Mouse (Mus musculus) lung, postnatal 25 days (tissue): ENCODE measurements around the gene Dnaic2.

Experiments used
- DNase-seq: peaks from one replicate; pipeline ENCODE4 v3.0.0; 2022; ENCODE audit warnings: low spot score

The Dnaic2 gene

GRCm38 (mm10) chr11:114747564-114748138 lies 20.4 kb downstream of the Dnaic2 start:
- no peak for DNase-seq

GRCm38 (mm10) chr11:114764820-114765818 lies 37.9 kb downstream of the Dnaic2 start, which contains the start of gene Kif19a:
Gene Kif19a (plus strand): TSS chr11:114765388.
- peak; percentile 43 for DNase-seq

GRCm38 (mm10) chr11:114769911-114770310 lies 42.7 kb downstream of the Dnaic2 start:
- DNase-seq = no peak

DNA sequence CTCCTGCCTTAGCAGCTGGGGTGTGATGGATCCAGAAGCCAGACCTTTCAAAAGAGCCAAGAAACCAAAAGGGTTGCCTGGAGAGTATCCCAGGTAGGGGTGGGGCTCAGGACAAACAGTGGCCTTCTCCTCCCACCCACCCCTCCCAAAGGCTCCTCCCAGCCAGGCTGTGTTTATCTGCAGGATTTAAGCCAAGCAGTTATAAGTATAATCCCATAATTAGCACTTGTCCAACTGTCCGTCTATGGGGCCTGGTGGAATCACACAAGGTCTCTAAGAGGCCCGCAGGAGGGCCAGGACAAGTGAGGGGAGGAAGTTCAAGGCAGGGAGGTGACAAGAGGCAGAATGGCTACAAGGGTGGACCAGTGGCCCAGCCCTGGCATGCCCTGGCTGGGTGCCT lies 44.7 kb downstream of the Dnaic2 start:
- DNase-seq = no peak

DNA sequence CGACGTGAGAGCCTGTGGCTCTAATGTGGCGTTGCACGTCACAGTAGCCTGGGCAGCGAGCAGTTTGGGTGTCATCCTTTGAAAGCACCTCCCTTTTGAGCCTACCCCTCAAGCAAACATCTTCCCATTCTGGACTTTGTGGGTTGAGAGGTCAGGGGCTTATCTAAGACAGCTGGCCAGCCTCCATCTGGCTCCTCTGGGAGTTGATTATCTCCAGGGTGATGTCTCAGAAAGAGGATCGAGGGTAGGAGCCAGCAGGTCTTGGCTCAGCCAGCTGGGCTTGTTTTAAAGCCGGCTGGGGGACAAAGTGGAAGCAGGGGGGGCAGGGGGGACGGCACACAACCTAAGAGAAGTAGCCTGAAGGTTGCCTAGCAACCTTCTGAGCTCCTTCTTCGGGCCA lies 52.9 kb downstream of the Dnaic2 start:
- no peak for DNase-seq

DNA sequence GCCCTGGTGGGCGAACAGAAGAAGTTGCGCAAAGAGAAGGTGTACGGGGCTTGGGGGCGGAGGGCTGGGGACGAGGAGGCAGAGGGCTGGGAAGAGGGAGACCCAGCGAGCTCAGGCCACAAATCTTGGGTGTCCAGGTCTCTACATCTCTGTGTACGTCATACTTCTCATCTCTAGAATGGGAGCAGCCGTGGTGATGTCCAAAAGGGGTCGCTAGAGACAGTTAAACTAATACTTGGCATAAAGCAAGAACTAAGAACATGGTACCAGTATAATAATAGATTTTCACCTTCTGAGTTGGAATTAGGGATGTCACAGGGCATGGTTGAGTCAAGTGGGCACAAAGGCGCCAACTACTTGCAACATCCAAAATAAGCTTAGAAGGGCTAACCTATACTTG lies 58.7 kb downstream of the Dnaic2 start:
- DNase-seq = no peak

- no peak for DNase-seq
Observed at GRCm38 (mm10) chr11:114786326-114786725, 59.1 kb downstream of the Dnaic2 start.

DNA sequence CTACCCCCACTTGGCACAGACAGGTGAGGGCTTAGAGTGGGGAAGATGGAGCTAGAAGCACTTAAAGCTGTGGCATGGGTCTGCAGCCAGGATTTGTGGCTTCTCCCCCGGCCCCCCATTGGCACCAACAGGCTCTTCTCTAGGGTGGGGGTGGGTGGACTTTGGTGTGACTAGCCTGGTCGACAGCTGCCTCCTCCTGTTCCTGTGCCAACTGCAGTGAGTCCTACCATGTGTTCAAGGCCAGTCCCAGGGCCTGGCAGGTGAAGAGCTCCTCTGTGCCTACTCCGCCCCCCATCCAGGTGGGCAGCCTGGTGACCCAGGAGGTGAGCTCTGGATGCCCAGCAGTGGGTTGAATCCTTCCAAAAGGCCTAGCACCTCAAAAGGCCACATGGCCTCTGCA lies 60.4 kb downstream of the Dnaic2 start:
- DNase-seq = no peak

GRCm38 (mm10) chr11:114789061-114789714 lies 62.0 kb downstream of the Dnaic2 start:
- DNase-seq = peak; percentile 64

DNA sequence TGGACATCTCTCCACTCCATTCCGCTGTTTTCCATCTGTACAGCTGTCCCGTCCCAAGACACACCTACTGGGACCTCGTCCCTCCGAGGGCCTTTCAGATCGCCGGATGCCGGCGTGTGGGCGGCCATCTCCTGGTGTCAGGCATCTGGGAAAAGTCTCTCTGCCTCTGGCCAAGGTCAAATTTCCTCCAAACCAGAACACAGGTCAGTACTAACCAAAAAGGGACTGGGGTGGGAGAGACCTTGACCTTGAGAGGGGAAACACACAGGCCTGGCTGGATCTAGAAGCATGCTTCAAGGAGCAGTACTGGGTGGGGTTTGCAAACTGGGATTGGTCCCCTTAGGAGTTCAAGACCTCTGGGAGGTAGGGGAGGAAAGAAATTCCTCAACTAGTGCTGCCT lies 62.5 kb downstream of the Dnaic2 start:
- DNase-seq = no peak

DNA sequence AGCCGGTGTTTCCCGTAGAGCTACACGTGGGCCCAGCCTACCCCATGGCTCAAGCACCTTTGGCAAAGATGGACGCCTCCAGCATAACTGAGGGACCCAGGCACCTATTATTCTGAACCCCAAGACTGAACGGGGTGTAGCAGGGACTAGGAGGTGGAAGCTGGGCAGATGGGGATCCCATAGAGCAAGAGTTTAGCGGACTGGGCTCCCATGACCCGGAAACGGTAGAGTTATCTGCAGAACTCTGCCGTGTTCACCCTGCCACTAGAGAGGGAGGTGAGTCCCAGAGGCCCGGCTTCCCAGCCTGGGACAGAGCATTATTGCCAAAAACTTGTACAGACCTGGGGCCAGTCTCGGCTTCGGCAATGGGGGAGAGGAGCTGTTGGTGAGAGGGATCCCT lies 63.0 kb downstream of the Dnaic2 start:
- no peak for DNase-seq

- no peak for DNase-seq
Observed at GRCm38 (mm10) chr11:114790841-114791240, 63.6 kb downstream of the Dnaic2 start.

- no peak for DNase-seq
Observed at GRCm38 (mm10) chr11:114791351-114791889, 64.2 kb downstream of the Dnaic2 start.

DNA sequence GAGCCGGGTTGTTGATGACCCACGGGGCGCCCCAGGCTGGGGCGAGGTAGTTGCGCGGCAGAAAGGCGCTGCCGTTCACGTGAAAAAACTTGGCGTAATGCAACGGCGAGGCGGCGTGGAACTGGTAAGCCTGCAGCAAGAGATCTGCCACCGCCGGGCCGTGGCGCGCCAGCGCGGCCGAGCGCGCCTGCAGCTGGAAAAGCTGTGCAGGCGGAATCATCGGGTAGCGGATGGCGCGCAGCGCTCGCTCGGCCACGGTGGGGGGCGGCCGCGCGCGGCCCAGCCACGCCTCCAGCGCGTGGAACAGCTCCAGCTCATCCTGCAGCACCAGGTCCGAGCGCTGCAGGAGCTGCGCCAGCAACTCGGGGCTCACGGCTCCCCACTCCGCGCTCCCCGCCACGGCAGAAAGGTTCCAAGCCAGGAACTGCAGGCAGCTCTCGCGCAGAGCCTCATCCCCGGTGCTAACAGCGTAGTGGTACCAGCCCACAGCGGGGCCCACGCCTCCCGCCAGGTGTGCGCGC lies 64.7 kb downstream of the Dnaic2 start:
- no peak for DNase-seq

- no peak for DNase-seq
Observed at GRCm38 (mm10) chr11:114792931-114793494, 65.8 kb downstream of the Dnaic2 start.

DNA sequence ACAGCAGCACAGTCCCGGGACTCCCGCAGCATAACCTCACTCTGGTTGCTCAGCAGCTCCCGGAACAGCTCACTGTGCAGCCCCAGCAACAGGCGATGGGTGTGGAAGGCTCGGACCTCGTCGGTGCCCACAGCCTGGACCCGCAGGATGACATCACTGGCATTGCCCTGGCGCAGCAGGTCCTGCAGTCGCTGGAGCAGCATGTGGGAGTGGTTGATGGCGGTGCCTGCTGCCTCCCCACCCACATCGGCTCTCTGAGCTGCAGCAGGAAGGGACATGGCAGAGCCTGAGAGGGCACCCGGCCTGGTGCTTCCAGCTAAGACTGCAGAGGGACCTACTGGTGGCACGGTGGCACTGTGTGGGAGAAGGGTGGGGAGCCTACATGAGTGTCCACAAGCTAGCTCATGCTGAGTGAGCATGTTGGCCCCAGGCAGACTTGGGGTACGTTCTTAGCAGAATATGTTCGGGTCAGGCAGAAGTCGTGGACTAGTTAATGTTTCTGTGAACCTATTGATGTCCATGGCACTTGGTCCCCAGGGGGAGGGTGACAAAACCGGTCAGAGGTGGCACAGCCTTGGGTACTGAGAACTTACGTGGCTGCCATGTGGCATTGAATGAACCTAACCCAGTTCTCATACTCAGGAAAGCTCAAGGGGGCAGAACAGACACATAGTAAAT lies 66.8 kb downstream of the Dnaic2 start:
- no peak for DNase-seq

GRCm38 (mm10) chr11:114794691-114795090 lies 67.5 kb downstream of the Dnaic2 start:
- DNase-seq = no peak

DNA sequence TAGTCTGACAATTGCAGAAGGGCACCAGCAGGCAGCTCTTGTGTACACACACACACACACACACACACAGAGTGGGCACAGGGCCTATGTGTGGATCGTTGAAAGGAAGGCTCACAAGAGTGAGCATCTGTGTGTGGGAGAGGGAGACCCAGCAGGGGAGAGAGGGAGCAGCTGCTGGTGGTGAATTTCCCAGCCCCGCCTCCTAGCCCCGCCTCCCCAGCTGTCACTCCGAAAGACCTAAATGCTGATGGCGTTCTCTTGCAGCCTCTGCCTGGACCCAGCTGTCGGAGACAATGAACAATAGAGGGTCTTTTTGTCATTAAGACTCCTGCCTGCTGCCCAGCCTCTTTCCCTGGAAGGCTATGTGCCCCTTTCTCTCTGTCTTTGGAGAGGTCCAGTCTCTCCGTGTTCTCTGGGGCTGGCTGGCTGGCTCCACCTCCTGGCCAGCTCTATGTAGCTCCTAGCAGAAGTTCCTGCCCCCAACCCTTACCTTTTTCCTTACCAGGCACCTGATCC lies 68.1 kb downstream of the Dnaic2 start:
- DNase-seq = no peak

- DNase-seq = no peak
Observed at GRCm38 (mm10) chr11:114795848-114796322, 68.7 kb downstream of the Dnaic2 start, which contains the start of gene Btbd17. Gene Btbd17 (minus strand): TSS chr11:114795945.

DNA sequence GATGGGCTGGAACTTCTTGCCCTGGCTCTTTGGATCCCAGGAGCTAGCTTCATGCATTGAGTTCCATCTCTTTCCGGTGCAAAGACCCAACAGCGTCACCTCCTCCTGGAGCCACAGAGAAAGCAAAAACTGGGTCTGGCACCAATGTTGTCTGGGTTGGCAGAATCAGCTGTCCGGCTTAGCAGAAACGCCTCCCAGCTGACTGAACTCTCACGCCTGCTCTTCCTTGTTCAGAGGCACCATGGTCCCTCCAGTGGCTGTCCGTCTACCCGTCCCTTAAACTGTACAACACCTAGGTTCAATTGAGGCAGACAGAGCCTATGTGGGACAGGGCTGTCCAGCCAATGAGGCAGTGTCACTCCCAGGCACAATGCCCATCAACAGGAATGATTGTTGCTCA lies 70.0 kb downstream of the Dnaic2 start:
- DNase-seq = no peak

- DNase-seq = no peak
Observed at GRCm38 (mm10) chr11:114797981-114798380, 70.8 kb downstream of the Dnaic2 start.
